Mouse (Mus musculus) liver, postnatal 0 days (tissue): ENCODE measurements at regions not wholly inside any gene's neighbourhood (a gene's known extent, or its start where the extent isn't known, plus 50 kb on each side); places are given as distances from the start of the nearest gene placed in this dataset.

Experiments used
- ATAC-seq: fragments of 200-750 bp; cut with Nextera tagmentation; 2 replicates; pipeline ENCODE4 v1.8.0; 2017; ENCODE audit warnings: mild to moderate bottlenecking, moderate library complexity
- DNase-seq: peaks from one replicate; pipeline ENCODE4 v3.0.0-alpha.2; 2016
- H3K27ac ChIP-seq: fragments of 300-500 bp; sonication (generic); 2 replicates; pipeline ENCODE4 v1.5.1; 2014; ENCODE audit warnings: antibody characterized with exemption, moderate library complexity, mild to moderate bottlenecking, low read depth
- H3K27me3 ChIP-seq: fragments of 300-500 bp; sonication (generic); 2 replicates; pipeline ENCODE4 v1.6.1; 2014; ENCODE audit warnings: low read length, control low read depth, mixed read lengths; ENCODE audit not compliant: insufficient read depth
- H3K36me3 ChIP-seq: fragments of 300-500 bp; sonication (generic); replicated peaks from 2 replicates; pipeline ENCODE4 v1.6.1; 2014; ENCODE audit warnings: mild to moderate bottlenecking, control low read depth, low read length, moderate library complexity, mixed read lengths; ENCODE audit not compliant: insufficient read depth
- H3K4me1 ChIP-seq: fragments of 300-500 bp; sonication (generic); 2 replicates; pipeline ENCODE4 v1.6.1; 2014; ENCODE audit warnings: antibody characterized with exemption, mild to moderate bottlenecking, control low read depth; ENCODE audit not compliant: insufficient read depth
- H3K4me2 ChIP-seq: fragments of 300-500 bp; sonication (generic); 2 replicates; pipeline ENCODE4 v1.6.1; 2014; ENCODE audit warnings: low read depth, mild to moderate bottlenecking, low read length, moderate library complexity, mixed read lengths
- H3K4me3 ChIP-seq: fragments of 300-500 bp; sonication (generic); 2 replicates; pipeline ENCODE4 v1.5.1; 2014; ENCODE audit warnings: low read depth, low read length
- H3K9ac ChIP-seq: fragments of 300-500 bp; sonication (generic); replicated peaks from 2 replicates; pipeline ENCODE4 v1.6.1; 2014; ENCODE audit warnings: mild to moderate bottlenecking, moderate library complexity
- H3K9me3 ChIP-seq: fragments of 300-500 bp; sonication (generic); 2 replicates; pipeline ENCODE4 v1.6.1; 2016; ENCODE audit warnings: mild to moderate bottlenecking, control low read depth, low read length, mixed read lengths
- CTCF ChIP-seq: sonication (generic); IDR thresholded peaks from 2 replicates; pipeline ENCODE4 v1.5.1; 2016; ENCODE audit warnings: antibody characterized with exemption, low read depth
- EP300 ChIP-seq: IDR thresholded peaks from 2 replicates; pipeline ENCODE4 v1.6.1; 2016; ENCODE audit warnings: antibody characterized with exemption, low read depth, mild to moderate bottlenecking
- WGBS: fragments of 180-500 bp; shearing (Covaris S2); extraction: QIAGEN DNeasy Blood & Tissue Kit; methylation state at CpG from one replicate; pipeline ENCODE4 v1.1.7; 2014; ENCODE audit not compliant: insufficient replicate concordance; 5-methylcytosine and 5-hydroxymethylcytosine counted together

DNA sequence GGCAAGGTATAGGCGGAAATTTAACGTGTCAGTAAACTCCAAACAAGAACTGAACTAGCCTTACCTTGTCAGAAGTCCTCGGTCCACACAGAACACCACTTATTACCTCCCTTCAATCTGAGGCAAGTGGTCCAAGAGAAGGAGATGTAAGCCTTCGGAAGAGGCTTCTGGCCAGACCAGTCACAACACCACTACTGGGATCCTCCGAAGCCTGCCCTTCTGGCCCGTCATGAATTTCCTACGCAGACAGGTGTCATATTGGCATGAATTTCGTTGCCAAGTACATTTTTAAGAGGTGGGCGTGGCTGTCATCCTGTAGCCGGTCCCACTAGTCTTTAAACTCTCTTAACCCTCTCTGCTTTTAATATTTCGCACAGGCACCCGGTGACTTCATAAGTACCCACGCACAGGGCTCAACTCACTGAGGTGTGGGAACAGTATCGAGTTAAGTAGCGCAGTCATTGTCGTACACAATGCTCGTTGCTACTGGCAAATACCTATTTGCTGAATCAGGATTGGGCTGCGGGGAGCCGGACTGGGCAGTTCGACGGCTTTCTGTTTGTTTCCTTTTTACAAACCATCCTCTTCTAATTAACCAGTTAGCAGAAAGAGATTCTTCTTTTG is 86.7 kb upstream of the Adgrl2 start:
- Histone ChIP-seq H3K9me3 (no peaks in the 10 kb centered on the region), H3K27ac (no peak overlapping the region), H3K4me3 (no peak overlapping the region), H3K36me3 (no peaks in the 10 kb centered on the region), H3K4me1 (no peaks in the 10 kb centered on the region), H3K9ac (no peak overlapping the region), H3K4me2 (0 out of 2 replicates have a peak overlapping the region, but pooled peaks have one; percentile 9), H3K27me3 (no peaks in the 10 kb centered on the region)
- 70% methylated on average over 21 of the region's 21 CpGs for WGBS
- TF ChIP-seq CTCF (no peak), EP300 (no peak)
- DNase-seq = no peak
- no peak for ATAC-seq

DNA sequence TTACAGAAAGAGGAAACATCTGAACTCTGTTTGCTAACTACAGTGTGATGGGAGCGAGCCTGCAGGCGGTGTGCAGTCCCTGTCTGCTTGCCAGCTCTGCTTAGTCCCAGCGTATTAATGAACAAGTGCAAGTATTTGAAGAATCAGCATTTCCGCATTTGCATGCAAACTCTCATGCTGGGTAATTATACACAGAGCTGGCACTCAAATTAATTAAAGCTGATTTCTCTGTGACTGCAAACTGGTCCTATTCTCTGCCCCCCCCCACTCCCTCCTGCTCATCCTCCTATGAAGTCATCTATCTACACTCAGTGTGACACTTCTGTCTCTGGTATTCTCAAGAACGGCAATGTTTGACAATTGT is 85.1 kb upstream of the Adgrl2 start:
- Histone ChIP-seq H3K27ac (no peak overlapping the region), H3K27me3 (no peaks in the 10 kb centered on the region), H3K4me2 (no peak overlapping the region), H3K4me1 (no peaks in the 10 kb centered on the region), H3K9ac (no peak overlapping the region), H3K9me3 (no peaks in the 10 kb centered on the region), H3K4me3 (no peak overlapping the region), H3K36me3 (no peaks in the 10 kb centered on the region)
- ATAC-seq = no peak
- 82% methylated on average over 5 of the region's 5 CpGs for WGBS
- no peak for DNase-seq
- TF ChIP-seq CTCF (no peak), EP300 (no peak)

DNA sequence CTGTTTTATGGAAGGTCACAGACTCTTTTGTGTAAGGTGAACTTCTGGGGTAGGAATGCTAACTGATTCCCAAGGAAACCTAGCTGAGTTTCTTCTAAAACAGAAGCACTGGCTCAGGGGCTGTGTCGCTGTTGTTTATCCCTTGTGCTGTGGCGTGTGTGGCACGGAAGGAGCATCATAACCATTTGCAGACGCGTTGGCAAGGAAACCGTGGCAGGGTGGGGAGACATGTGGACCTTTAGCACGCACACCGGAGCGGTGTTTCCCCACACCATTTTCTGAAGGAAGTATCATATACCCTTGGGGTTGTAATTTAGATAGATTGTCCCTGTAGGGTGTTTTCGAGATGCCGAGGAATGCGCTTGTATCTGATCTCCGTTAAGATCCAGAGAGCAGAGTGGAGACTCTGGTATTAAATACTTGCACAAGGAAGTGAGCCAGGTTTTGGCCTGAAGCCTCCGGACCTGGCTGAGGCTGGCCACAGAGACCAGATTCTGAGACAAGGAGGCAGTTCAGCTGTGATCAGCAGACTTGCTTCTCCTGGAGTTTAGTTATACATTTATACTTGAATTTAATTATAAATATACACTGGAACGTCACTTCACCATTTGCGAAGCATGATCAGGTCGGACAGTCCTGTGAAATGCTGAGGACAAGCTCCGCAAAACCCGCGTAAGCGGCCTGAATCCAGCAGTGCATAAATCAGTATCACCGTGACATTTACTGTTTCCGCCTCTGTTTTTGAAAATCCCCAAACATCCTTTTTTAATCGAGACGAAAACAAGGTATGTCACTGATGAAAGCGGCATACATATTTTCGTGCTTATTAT is 84.5 kb upstream of the Adgrl2 start:
- no peak overlapping the region for H3K9ac ChIP-seq
- WGBS = 84% methylated on average over 27 of the region's 27 CpGs
- ATAC-seq (no peak), DNase-seq (no peak)
- no peak overlapping the region for H3K4me2 ChIP-seq
- no peak overlapping the region for H3K27ac ChIP-seq
- H3K4me3 ChIP-seq = no peak overlapping the region
- no peak for TF ChIP-seq EP300
- no peaks in the 10 kb centered on the region for H3K36me3 ChIP-seq
- no peaks in the 10 kb centered on the region for H3K4me1 ChIP-seq
- H3K9me3 ChIP-seq = no peaks in the 10 kb centered on the region
- H3K27me3 ChIP-seq = no peaks in the 10 kb centered on the region

DNA sequence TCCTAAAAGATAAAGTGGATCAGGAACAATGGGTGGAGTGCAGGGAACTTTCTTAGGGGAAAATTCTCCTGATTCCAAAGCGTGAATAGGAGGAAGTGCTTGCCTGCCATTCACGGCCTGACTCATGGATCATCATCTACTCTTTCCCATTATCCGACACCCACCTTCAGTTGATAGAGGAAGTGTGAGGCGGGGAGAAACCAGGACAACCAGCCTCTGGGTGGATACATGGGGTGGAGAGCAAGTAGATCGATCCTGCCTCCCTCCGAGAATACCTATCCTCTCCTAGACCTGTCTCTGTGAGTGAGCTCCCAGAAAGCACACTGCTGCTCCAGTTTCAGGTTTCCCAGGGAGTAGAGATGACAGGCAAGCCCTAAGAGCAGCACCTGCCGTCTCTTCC is 79.8 kb upstream of the Adgrl2 start:
- no peak for DNase-seq
- no peak overlapping the region for H3K4me3 ChIP-seq
- H3K4me2 ChIP-seq = no peak overlapping the region
- WGBS = 54% methylated on average over 7 of the region's 7 CpGs
- H3K9me3 ChIP-seq = no peaks in the 10 kb centered on the region
- ATAC-seq = no peak
- H3K27ac ChIP-seq = no peak overlapping the region
- no peak overlapping the region for H3K9ac ChIP-seq
- H3K27me3 ChIP-seq = no peaks in the 10 kb centered on the region
- TF ChIP-seq CTCF (no peak), EP300 (no peak)
- H3K36me3 ChIP-seq = no peaks in the 10 kb centered on the region
- H3K4me1 ChIP-seq = no peaks in the 10 kb centered on the region

GRCm38 (mm10) chr3:149069436-149069835 is 79.1 kb upstream of the Adgrl2 start:
- H3K4me1 ChIP-seq = no peaks in the 10 kb centered on the region
- no peaks in the 10 kb centered on the region for H3K9me3 ChIP-seq
- ATAC-seq (no peak), DNase-seq (no peak)
- no peak overlapping the region for H3K27ac ChIP-seq
- no peak overlapping the region for H3K4me3 ChIP-seq
- 94% methylated on average over 9 of the region's 9 CpGs for WGBS
- H3K9ac ChIP-seq = no peak overlapping the region
- H3K27me3 ChIP-seq = no peaks in the 10 kb centered on the region
- H3K4me2 ChIP-seq = no peak overlapping the region
- no peak for TF ChIP-seq CTCF
- TF ChIP-seq EP300 = no peak
- H3K36me3 ChIP-seq = no peaks in the 10 kb centered on the region

- H3K4me3 ChIP-seq = no peak overlapping the region
- no peaks in the 10 kb centered on the region for H3K27me3 ChIP-seq
- no peaks in the 10 kb centered on the region for H3K36me3 ChIP-seq
- DNase-seq = no peak
- no peaks in the 10 kb centered on the region for H3K4me1 ChIP-seq
- no peaks in the 10 kb centered on the region for H3K9me3 ChIP-seq
- WGBS = 77% methylated on average over 7 of the region's 7 CpGs
- no peak overlapping the region for H3K9ac ChIP-seq
- TF ChIP-seq CTCF = no peak
- no peak for TF ChIP-seq EP300
- H3K27ac ChIP-seq = no peak overlapping the region
- H3K4me2 ChIP-seq = no peak overlapping the region
- no peak for ATAC-seq
Observed at GRCm38 (mm10) chr3:149068821-149069220, 78.5 kb upstream of the Adgrl2 start.
